Mouse (Mus musculus): ENCODE measurements around the gene Cela2a. TPM values are rescaled to one million over a fixed set of nuclear protein-coding genes. Genes with fewer than 3 reads are reported as not detected.

Cela2a gene
- polyA plus RNA-seq, 2 experiments: 0.19 TPM; not detected in 1

DNA sequence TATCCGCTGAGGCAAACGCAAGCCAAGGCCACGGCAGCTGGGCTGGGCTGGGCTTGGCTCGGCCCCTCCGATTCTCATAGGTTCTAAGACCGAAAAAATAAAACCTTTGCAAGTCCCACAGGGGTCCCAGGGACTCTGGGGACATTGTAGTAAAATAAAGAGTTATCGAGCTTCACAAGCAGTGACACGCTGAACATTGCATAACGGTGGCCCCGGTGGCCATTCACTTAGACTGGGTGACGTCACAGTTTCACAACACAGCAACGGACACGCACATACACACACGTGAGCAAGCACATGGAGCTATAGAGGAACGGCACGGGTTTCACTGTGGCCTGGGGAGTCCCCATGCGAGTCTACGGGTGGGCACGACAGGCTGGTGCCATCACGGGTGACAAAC lies 32.5 kb upstream of the Cela2a start:
- TF ChIP-seq POLR2A (IDR thresholded peaks at IDR 0.05; ENCODE audit: borderline replicate concordance, extremely low read depth, insufficient read depth, insufficient read length): no peak

DNA sequence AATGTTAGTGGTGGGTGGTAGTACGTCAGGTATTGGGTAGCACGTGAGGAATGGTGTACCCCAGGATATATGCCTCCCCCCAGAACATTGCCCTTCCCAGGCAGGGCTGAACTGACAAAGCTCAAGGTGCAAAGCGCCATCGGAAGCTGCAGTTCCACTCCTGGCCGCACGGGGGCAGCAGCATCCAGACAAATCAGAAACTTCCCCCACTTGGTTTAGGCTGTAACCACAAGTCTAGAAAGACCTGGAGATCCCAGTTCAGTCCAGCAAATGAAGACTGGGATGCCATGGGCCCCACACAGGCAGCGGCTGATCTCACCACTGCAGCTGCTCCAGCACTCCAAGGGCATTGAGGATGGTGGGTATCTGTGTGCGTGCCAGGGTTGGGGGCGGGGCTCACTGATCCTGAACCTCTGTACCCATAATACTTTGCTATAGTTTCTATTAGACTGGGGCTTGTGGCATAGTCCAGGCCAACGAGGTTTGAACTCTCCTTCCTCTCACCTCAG lies 31.5 kb upstream of the Cela2a start:
- H3K4me2 ChIP-seq (replicated peaks; ENCODE audit: low read depth, low read length, severe bottlenecking): no peak overlapping the region
- DNase-seq (ENCODE audit: low spot score) (peak; percentile 79), ATAC-seq (ENCODE audit: low FRiP score, low read depth) (peak; percentile 54)
- TF ChIP-seq POLR2A (IDR thresholded peaks at IDR 0.05; ENCODE audit: borderline replicate concordance, extremely low read depth, insufficient read depth, insufficient read length): no peak
- H3K27ac ChIP-seq (replicated peaks; ENCODE audit: low read depth, low read length): no peak overlapping the region
- H3K9ac ChIP-seq (ENCODE audit: low read depth, low read length, severe bottlenecking): no peak overlapping the region
- H3K4me1 ChIP-seq (ENCODE audit: control insufficient read depth, insufficient read depth, low read length): no peaks in the 10 kb centered on the region
- H3K9me3 ChIP-seq (ENCODE audit: control insufficient read depth, low read length): no peaks in the 10 kb centered on the region
- 16% methylated on average over 10 of the region's 10 CpGs for WGBS
- no peaks in the 10 kb centered on the region for H3K27me3 ChIP-seq (ENCODE audit: control insufficient read depth, insufficient read depth, low read length)
- H3K4me3 ChIP-seq (replicated peaks; ENCODE audit: low read length): no peak overlapping the region
- H3K36me3 ChIP-seq (ENCODE audit: control insufficient read depth, insufficient read depth, low read length): peaks cover 26% of the 10 kb centered on the region

More for the DNA sequence above, 32.5 kb upstream of the Cela2a start:
- WGBS: 92% methylated on average over 20 of the region's 20 CpGs
- ATAC-seq (ENCODE audit: low FRiP score, low read depth): no peak
- Histone ChIP-seq H3K9ac (ENCODE audit: low read depth, low read length, severe bottlenecking) (no peak overlapping the region), H3K27ac (replicated peaks; ENCODE audit: low read depth, low read length) (no peak overlapping the region), H3K4me3 (replicated peaks; ENCODE audit: low read length) (no peak overlapping the region), H3K9me3 (ENCODE audit: control insufficient read depth, low read length) (no peaks in the 10 kb centered on the region), H3K36me3 (ENCODE audit: control insufficient read depth, insufficient read depth, low read length) (peaks cover 26% of the 10 kb centered on the region), H3K4me1 (ENCODE audit: control insufficient read depth, insufficient read depth, low read length) (no peaks in the 10 kb centered on the region), H3K27me3 (ENCODE audit: control insufficient read depth, insufficient read depth, low read length) (no peaks in the 10 kb centered on the region), H3K4me2 (replicated peaks; ENCODE audit: low read depth, low read length, severe bottlenecking) (no peak overlapping the region)
- no peak for DNase-seq (ENCODE audit: low spot score)

DNA sequence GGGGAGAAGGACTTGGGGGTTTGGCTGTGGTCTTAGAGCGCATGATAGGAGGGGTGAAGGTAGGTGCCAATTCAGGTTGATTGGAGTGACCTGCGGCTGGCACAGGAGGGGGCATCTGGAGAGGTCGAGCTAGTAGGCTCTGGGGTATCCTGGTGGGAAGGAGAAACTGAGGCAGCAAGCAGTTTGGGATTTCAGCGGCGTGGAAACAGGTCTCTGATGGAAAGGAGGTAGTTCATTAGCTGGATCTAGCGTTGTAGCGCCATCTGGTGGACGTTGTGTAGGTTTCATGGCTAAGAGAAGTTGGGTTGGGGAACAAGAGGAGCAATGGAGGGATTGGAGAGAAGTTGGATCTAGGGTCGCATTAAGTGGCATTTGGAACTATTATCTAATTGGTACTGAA lies 27.5 kb upstream of the Cela2a start:
- no peaks in the 10 kb centered on the region for H3K9me3 ChIP-seq (ENCODE audit: control insufficient read depth, low read length)
- H3K36me3 ChIP-seq (ENCODE audit: control insufficient read depth, insufficient read depth, low read length): no peaks in the 10 kb centered on the region
- H3K4me3 ChIP-seq (replicated peaks; ENCODE audit: low read length): no peak overlapping the region
- no peaks in the 10 kb centered on the region for H3K27me3 ChIP-seq (ENCODE audit: control insufficient read depth, insufficient read depth, low read length)
- H3K9ac ChIP-seq (ENCODE audit: low read depth, low read length, severe bottlenecking): no peak overlapping the region
- no peak for TF ChIP-seq POLR2A (IDR thresholded peaks at IDR 0.05; ENCODE audit: borderline replicate concordance, extremely low read depth, insufficient read depth, insufficient read length)
- ATAC-seq (ENCODE audit: low FRiP score, low read depth) (no peak), DNase-seq (ENCODE audit: low spot score) (no peak)
- no peak overlapping the region for H3K27ac ChIP-seq (replicated peaks; ENCODE audit: low read depth, low read length)
- H3K4me2 ChIP-seq (replicated peaks; ENCODE audit: low read depth, low read length, severe bottlenecking): no peak overlapping the region
- WGBS: 73% methylated on average over 9 of the region's 9 CpGs
- no peaks in the 10 kb centered on the region for H3K4me1 ChIP-seq (ENCODE audit: control insufficient read depth, insufficient read depth, low read length)

DNA sequence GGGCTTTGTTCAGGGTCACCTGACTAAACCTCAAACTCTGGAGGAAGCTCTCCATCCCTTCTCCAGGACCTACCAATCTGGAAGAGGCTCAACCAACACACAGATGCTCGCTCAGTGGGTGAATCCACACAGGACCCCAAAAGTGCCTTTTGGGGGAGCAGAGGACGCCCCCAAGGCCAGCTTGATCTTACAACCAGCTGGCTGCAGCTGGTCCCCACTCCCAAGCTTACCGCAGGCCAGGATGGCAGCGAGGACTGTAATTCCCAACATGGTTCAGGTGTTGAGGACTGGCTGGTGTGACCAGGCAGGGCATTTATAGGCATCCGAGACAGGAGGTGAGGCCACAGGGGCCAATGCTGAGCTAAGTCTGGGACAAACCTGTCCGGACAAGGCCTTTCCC lies 20.0 kb upstream of the Cela2a start, which contains the start of gene Ctrc:
Gene Ctrc, minus strand, starts transcription at position 361 of the 400 bp plus-strand sequence.
- Histone ChIP-seq H3K4me3 (replicated peaks; ENCODE audit: low read length) (no peak within 1 kb of the TSS), H3K9me3 (ENCODE audit: control insufficient read depth, low read length) (no peaks in the 10 kb centered on the region), H3K4me2 (replicated peaks; ENCODE audit: low read depth, low read length, severe bottlenecking) (no peak within 1 kb of the TSS), H3K4me1 (ENCODE audit: control insufficient read depth, insufficient read depth, low read length) (no peaks in the 10 kb centered on the region), H3K27ac (replicated peaks; ENCODE audit: low read depth, low read length) (no peak within 1 kb of the TSS), H3K36me3 (ENCODE audit: control insufficient read depth, insufficient read depth, low read length) (no peaks in the 10 kb centered on the region), H3K27me3 (ENCODE audit: control insufficient read depth, insufficient read depth, low read length) (no peaks in the 10 kb centered on the region), H3K9ac (ENCODE audit: low read depth, low read length, severe bottlenecking) (no peak within 1 kb of the TSS)
- WGBS: 76% methylated on average over 6 of the region's 6 CpGs
- DNase-seq (ENCODE audit: low spot score) (no peak), ATAC-seq (ENCODE audit: low FRiP score, low read depth) (no peak)
- TF ChIP-seq POLR2A (IDR thresholded peaks at IDR 0.05; ENCODE audit: borderline replicate concordance, extremely low read depth, insufficient read depth, insufficient read length): no peak

DNA sequence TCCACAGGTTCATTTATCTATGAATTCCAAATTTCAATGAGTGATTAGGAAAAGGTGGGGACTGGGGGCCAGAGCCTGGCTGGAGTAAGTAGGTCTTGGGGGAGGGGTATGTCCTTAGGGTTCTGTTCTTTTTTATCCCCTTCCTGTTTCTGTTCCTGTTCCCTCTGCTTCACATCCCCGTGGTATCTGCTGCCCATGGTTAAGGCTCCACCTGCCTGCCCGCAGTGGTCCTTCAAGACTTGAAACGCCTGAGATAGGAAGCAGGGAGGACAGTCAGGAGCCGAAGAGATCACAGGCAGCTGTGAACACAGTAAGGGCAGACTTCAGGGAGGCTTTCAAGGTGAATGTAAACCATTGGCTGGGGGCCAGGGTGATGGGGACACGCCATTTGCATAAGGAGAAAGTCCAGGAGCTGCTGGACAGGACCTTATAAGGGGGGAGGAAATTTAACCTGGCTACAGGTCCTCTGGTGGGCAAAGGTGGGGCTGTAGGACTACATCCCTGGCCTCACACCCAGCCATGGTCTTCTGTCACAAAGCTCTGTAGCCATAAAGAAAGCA lies 8.7 kb upstream of the Cela2a start:
- DNase-seq (ENCODE audit: low spot score) (no peak), ATAC-seq (ENCODE audit: low FRiP score, low read depth) (no peak)
- Histone ChIP-seq H3K4me1 (ENCODE audit: control insufficient read depth, insufficient read depth, low read length) (no peaks in the 10 kb centered on the region), H3K9me3 (ENCODE audit: control insufficient read depth, low read length) (no peaks in the 10 kb centered on the region), H3K27me3 (ENCODE audit: control insufficient read depth, insufficient read depth, low read length) (no peaks in the 10 kb centered on the region), H3K27ac (replicated peaks; ENCODE audit: low read depth, low read length) (no peak overlapping the region), H3K36me3 (ENCODE audit: control insufficient read depth, insufficient read depth, low read length) (no peaks in the 10 kb centered on the region), H3K4me3 (replicated peaks; ENCODE audit: low read length) (no peak overlapping the region), H3K4me2 (replicated peaks; ENCODE audit: low read depth, low read length, severe bottlenecking) (no peak overlapping the region), H3K9ac (ENCODE audit: low read depth, low read length, severe bottlenecking) (no peak overlapping the region)
- TF ChIP-seq POLR2A (IDR thresholded peaks at IDR 0.05; ENCODE audit: borderline replicate concordance, extremely low read depth, insufficient read depth, insufficient read length): no peak
- 57% methylated on average over 5 of the region's 5 CpGs for WGBS

Data from limb, embryonic 14.5 days (tissue).